7 mouse cellular contexts compared by ENCODE assay signal in genomic region chr4:126226640-126227039, GRCm38 (mm10). TPM values are rescaled to one million over a fixed set of nuclear protein-coding genes. Genes with fewer than 3 reads are reported as not detected.
DNase-seq lines count a peak whose midpoint lies in the region; ATAC-seq and TF ChIP-seq lines count a peak whose summit lies in the region.

No protein-coding gene starts in this region.

- WGBS in heart, embryonic 16.5 days, result 48% methylated on average over 12 of the region's 12 CpGs
- WGBS in embryonic facial prominence, embryonic 15.5 days, result 53% methylated on average over 12 of the region's 12 CpGs
- 56% methylated on average over 12 of the region's 12 CpGs for WGBS in midbrain, embryonic 11.5 days
- 57% methylated on average over 12 of the region's 12 CpGs for WGBS in thymus, adult 2 months

- no peaks in the 10 kb centered on the region for H3K27me3 ChIP-seq in heart, embryonic 16.5 days (ENCODE audit: control insufficient read depth, insufficient read depth, low read length)
- H3K27me3 ChIP-seq in embryonic facial prominence, embryonic 15.5 days, result no peaks in the 10 kb centered on the region
- H3K27me3 ChIP-seq in midbrain, embryonic 11.5 days (ENCODE audit: control insufficient read depth, insufficient read depth, low read length), result no peaks in the 10 kb centered on the region
- H3K27me3 ChIP-seq in thymus, adult 2 months (ENCODE audit: control insufficient read depth, insufficient read depth, low read length), result no peaks in the 10 kb centered on the region

- no peak for DNase-seq in heart, adult 9 months (ENCODE audit: low spot score in 2 of 2)
- no peak for DNase-seq in midbrain, embryonic 11.5 days (ENCODE audit: low spot score, missing footprints)
- no peak for DNase-seq in thymus, postnatal 36 days
- DNase-seq in thymus, adult 2 months, result no peak

- peak overlapping the region; percentile 70; the same call in 1 of the 2 replicates for H3K4me2 ChIP-seq in heart, embryonic 16.5 days (ENCODE audit: low read depth, low read length)
- 0 out of 2 replicates have a peak overlapping the region, but pooled peaks have one; percentile 71 for H3K4me2 ChIP-seq in embryonic facial prominence, embryonic 15.5 days (replicated peaks)
- no peak overlapping the region for H3K4me2 ChIP-seq in midbrain, embryonic 11.5 days

- no peak overlapping the region for H3K4me3 ChIP-seq in heart, embryonic 16.5 days (ENCODE audit: low read length)
- H3K4me3 ChIP-seq in embryonic facial prominence, embryonic 15.5 days (replicated peaks), result no peak overlapping the region; the same call in 1 of the 2 replicates
- no peak overlapping the region for H3K4me3 ChIP-seq in midbrain, embryonic 11.5 days (ENCODE audit: low read depth, low read length)
- no peak overlapping the region for H3K4me3 ChIP-seq in thymus, adult 2 months (ENCODE audit: control insufficient read depth, insufficient read depth, low read length)

- TF ChIP-seq CTCF in thymus, adult 2 months (IDR thresholded peaks at IDR 0.05; ENCODE audit: borderline replicate concordance, control insufficient read depth, extremely low read depth, insufficient read depth, low read length, poor library complexity), result no peak

- no peaks in the 10 kb centered on the region for H3K9me3 ChIP-seq in heart, embryonic 16.5 days (replicated peaks; ENCODE audit: control insufficient read depth, low read length)
- no peaks in the 10 kb centered on the region for H3K9me3 ChIP-seq in embryonic facial prominence, embryonic 15.5 days (replicated peaks)
- no peaks in the 10 kb centered on the region for H3K9me3 ChIP-seq in midbrain, embryonic 11.5 days (ENCODE audit: control insufficient read depth, low read length)

- H3K27ac ChIP-seq in heart, embryonic 16.5 days (ENCODE audit: low read length), result no peak overlapping the region
- H3K27ac ChIP-seq in embryonic facial prominence, embryonic 15.5 days (replicated peaks), result no peak overlapping the region
- H3K27ac ChIP-seq in midbrain, embryonic 11.5 days (ENCODE audit: low read depth, low read length), result no peak overlapping the region
- H3K27ac ChIP-seq in thymus, adult 2 months (ENCODE audit: control insufficient read depth, insufficient read depth, low read length), result no peak overlapping the region

- no peak for TF ChIP-seq POLR2A in thymus, adult 2 months (IDR thresholded peaks at IDR 0.05; ENCODE audit: control insufficient read depth, extremely low read depth, insufficient read depth, low read length, poor library complexity)

- no peak for ATAC-seq in heart, embryonic 16.5 days (replicated peaks; ENCODE audit: extremely low read depth, insufficient read depth, low FRiP score)
- ATAC-seq in activated CD4-positive, CD25-positive, alpha-beta regulatory T cell, adult 4 months, result peak; percentile 19
- ATAC-seq in embryonic facial prominence, embryonic 15.5 days (ENCODE audit: insufficient number of reproducible peaks, low FRiP score, low TSS enrichment, low read depth), result no peak
- ATAC-seq in midbrain, embryonic 11.5 days (ENCODE audit: low FRiP score), result peak; percentile 18; the same call in 1 of the 2 replicates

- H3K9ac ChIP-seq in heart, embryonic 16.5 days (ENCODE audit: low read length), result no peak overlapping the region
- no peak overlapping the region for H3K9ac ChIP-seq in embryonic facial prominence, embryonic 15.5 days
- no peak overlapping the region for H3K9ac ChIP-seq in midbrain, embryonic 11.5 days (ENCODE audit: low read length)

- H3K36me3 ChIP-seq in heart, embryonic 16.5 days (ENCODE audit: control insufficient read depth, insufficient read depth), result peaks cover 12% of the 10 kb centered on the region
- H3K36me3 ChIP-seq in embryonic facial prominence, embryonic 15.5 days, result peaks cover 15% of the 10 kb centered on the region
- peaks cover 8% of the 10 kb centered on the region; the same call in 1 of the 2 replicates for H3K36me3 ChIP-seq in midbrain, embryonic 11.5 days (ENCODE audit: control insufficient read depth, insufficient read depth, low read length)
- no peaks in the 10 kb centered on the region for H3K36me3 ChIP-seq in thymus, adult 2 months (ENCODE audit: control insufficient read depth, insufficient read depth, low read length)

- H3K4me1 ChIP-seq in heart, embryonic 16.5 days (ENCODE audit: control insufficient read depth, insufficient read depth, low read length), result peaks cover 3% of the 10 kb centered on the region
- peaks cover 9% of the 10 kb centered on the region for H3K4me1 ChIP-seq in embryonic facial prominence, embryonic 15.5 days
- peaks cover 6% of the 10 kb centered on the region; the same call in 1 of the 2 replicates for H3K4me1 ChIP-seq in midbrain, embryonic 11.5 days (ENCODE audit: control insufficient read depth, insufficient read depth, low read length)
- peaks cover 3% of the 10 kb centered on the region for H3K4me1 ChIP-seq in thymus, adult 2 months (replicated peaks; ENCODE audit: control insufficient read depth, insufficient read depth, low read length)

RNA-seq across cellular contexts. Expression of gene Thrap3, which starts 24.1 kb away (rescaled TPM):
- polyA plus RNA-seq in heart, embryonic 16.5 days (2015; fragmentation: Nextera tagmentation; extraction: Ambion mirVana), result 137 and 143 TPM in 2 replicates
- 100 to 1,000 TPM; 205 to 236 TPM for polyA plus RNA-seq in activated CD4-positive, CD25-positive, alpha-beta regulatory T cell, adult 4 months (2017; shearing (Covaris generic))
- 191 and 208 TPM in 2 replicates for polyA plus RNA-seq in embryonic facial prominence, embryonic 15.5 days (2015; fragmentation: Nextera tagmentation; extraction: Ambion mirVana)
- polyA plus RNA-seq in midbrain, embryonic 11.5 days (2014; fragmentation: Nextera tagmentation; extraction: Ambion mirVana), result 192 and 219 TPM in 2 replicates
- 91.8 and 101 TPM in 2 replicates for polyA plus RNA-seq in thymus, adult 2 months (2012; rRNA removed)

RNA-seq across cellular contexts. Expression of gene Map7d1, which starts 29.5 kb away (rescaled TPM):
- polyA plus RNA-seq in heart, embryonic 16.5 days (2015; fragmentation: Nextera tagmentation; extraction: Ambion mirVana), result 34.7 and 36.1 TPM in 2 replicates
- 1 to 10 TPM; 6.7 to 7.4 TPM for polyA plus RNA-seq in activated CD4-positive, CD25-positive, alpha-beta regulatory T cell, adult 4 months (2017; shearing (Covaris generic))
- 59.9 and 60.4 TPM in 2 replicates for polyA plus RNA-seq in embryonic facial prominence, embryonic 15.5 days (2015; fragmentation: Nextera tagmentation; extraction: Ambion mirVana)
- 61.8 and 68.7 TPM in 2 replicates for polyA plus RNA-seq in midbrain, embryonic 11.5 days (2014; fragmentation: Nextera tagmentation; extraction: Ambion mirVana)
- polyA plus RNA-seq in thymus, adult 2 months (2012; rRNA removed), result 74.6 and 84.2 TPM in 2 replicates

RNA-seq across cellular contexts. Expression of gene Trappc3, which starts 35.5 kb away (rescaled TPM):
- polyA plus RNA-seq in heart, embryonic 16.5 days (2015; fragmentation: Nextera tagmentation; extraction: Ambion mirVana), result 78.1 and 81.3 TPM in 2 replicates
- 10 to 100 TPM; 57.1 to 80.8 TPM for polyA plus RNA-seq in activated CD4-positive, CD25-positive, alpha-beta regulatory T cell, adult 4 months (2017; shearing (Covaris generic))
- 124 and 132 TPM in 2 replicates for polyA plus RNA-seq in embryonic facial prominence, embryonic 15.5 days (2015; fragmentation: Nextera tagmentation; extraction: Ambion mirVana)
- polyA plus RNA-seq in midbrain, embryonic 11.5 days (2014; fragmentation: Nextera tagmentation; extraction: Ambion mirVana), result 37.1 and 38.9 TPM in 2 replicates
- polyA plus RNA-seq in thymus, adult 2 months (2012; rRNA removed), result 48.0 and 55.1 TPM in 2 replicates

RNA-seq across cellular contexts. Expression of gene Col8a2, which starts 60.0 kb away (rescaled TPM):
- 4.5 and 5.0 TPM in 2 replicates for polyA plus RNA-seq in heart, embryonic 16.5 days (2015; fragmentation: Nextera tagmentation; extraction: Ambion mirVana)
- not detected for polyA plus RNA-seq in activated CD4-positive, CD25-positive, alpha-beta regulatory T cell, adult 4 months (2017; shearing (Covaris generic))
- 48.6 and 60.1 TPM in 2 replicates for polyA plus RNA-seq in embryonic facial prominence, embryonic 15.5 days (2015; fragmentation: Nextera tagmentation; extraction: Ambion mirVana)
- 9.1 and 9.5 TPM in 2 replicates for polyA plus RNA-seq in midbrain, embryonic 11.5 days (2014; fragmentation: Nextera tagmentation; extraction: Ambion mirVana)
- 0.28 and 0.35 TPM in 2 replicates for polyA plus RNA-seq in thymus, adult 2 months (2012; rRNA removed)

Comparison
In these comparisons a context has a peak if more than half of its experiments do, and no peak if none do; other contexts are left out.
1. ATAC-seq: peak in activated CD4-positive, CD25-positive, alpha-beta regulatory T cell, adult 4 months (single experiment) and midbrain, embryonic 11.5 days (single experiment); none in heart, embryonic 16.5 days (single experiment) and embryonic facial prominence, embryonic 15.5 days (single experiment).